Comparison of ENCODE assay signal across 11 mouse cellular contexts in the genomic region with DNA sequence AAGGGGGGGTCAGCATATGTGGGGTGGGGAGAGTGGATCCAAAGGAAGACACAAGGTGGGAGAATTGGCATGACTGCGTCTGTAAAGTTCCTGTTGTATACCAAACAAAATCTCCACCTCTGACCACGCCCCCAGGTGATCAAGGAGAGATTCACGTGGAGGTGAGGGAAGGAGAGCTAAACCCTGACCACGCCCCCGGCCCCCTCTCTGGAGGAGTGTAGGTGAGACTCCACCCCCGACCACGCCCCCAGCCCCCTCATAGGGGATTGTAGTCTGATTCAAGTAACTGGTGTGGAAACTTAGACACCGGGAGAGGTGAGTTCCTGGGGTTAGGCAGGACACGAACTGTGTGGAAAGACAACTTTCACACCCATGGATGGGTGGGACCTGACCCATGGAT. TPM values are rescaled to one million over a fixed set of nuclear protein-coding genes. Genes with fewer than 3 reads are reported as not detected.
DNase-seq lines count a peak whose midpoint lies in the region; ATAC-seq and TF ChIP-seq lines count a peak whose summit lies in the region.
"Had no signal": no experiment of that assay in that cellular context is flagged by ENCODE, and none has a peak within 500 bp of the region (broad histone marks: within the 10 kb centered on the region; RNA-seq: fewer than 3 reads in every experiment).

No protein-coding gene starts in this region.

- no peaks in the 10 kb centered on the region for H3K9me3 ChIP-seq in hindbrain, embryonic 10.5 days
- no peaks in the 10 kb centered on the region for H3K9me3 ChIP-seq in hindbrain, embryonic 14.5 days (ENCODE audit: control insufficient read depth, low read length)
- H3K9me3 ChIP-seq in lung, postnatal 0 days (ENCODE audit: low read length), result no peaks in the 10 kb centered on the region
- no peaks in the 10 kb centered on the region for H3K9me3 ChIP-seq in embryonic facial prominence, embryonic 15.5 days (replicated peaks)

- no peak overlapping the region for H3K9ac ChIP-seq in hindbrain, embryonic 14.5 days
- H3K9ac ChIP-seq in lung, postnatal 0 days (replicated peaks; ENCODE audit: low read depth), result no peak overlapping the region
- H3K9ac ChIP-seq in embryonic facial prominence, embryonic 15.5 days, result no peak overlapping the region

- H3K27me3 ChIP-seq in hindbrain, embryonic 10.5 days (ENCODE audit: insufficient read depth, poor library complexity, severe bottlenecking), result peaks cover 94% of the 10 kb centered on the region
- H3K27me3 ChIP-seq in hindbrain, embryonic 14.5 days (ENCODE audit: control insufficient read depth, insufficient read depth, low read length), result peaks cover 15% of the 10 kb centered on the region; the same call in 1 of the 2 replicates
- no peaks in the 10 kb centered on the region for H3K27me3 ChIP-seq in lung, postnatal 0 days (replicated peaks; ENCODE audit: insufficient read depth, low read length)
- H3K27me3 ChIP-seq in embryonic facial prominence, embryonic 15.5 days, result no peaks in the 10 kb centered on the region

- peaks cover 97% of the 10 kb centered on the region for H3K4me1 ChIP-seq in hindbrain, embryonic 10.5 days (replicated peaks)
- H3K4me1 ChIP-seq in hindbrain, embryonic 14.5 days (replicated peaks; ENCODE audit: control insufficient read depth, insufficient read depth, low read length), result peaks cover 51% of the 10 kb centered on the region
- H3K4me1 ChIP-seq in lung, postnatal 0 days (ENCODE audit: insufficient read depth, low read depth, low read length), result peaks cover 27% of the 10 kb centered on the region
- H3K4me1 ChIP-seq in embryonic facial prominence, embryonic 15.5 days, result peaks cover 72% of the 10 kb centered on the region

- no peak for TF ChIP-seq EP300 in lung, postnatal 0 days (IDR thresholded peaks at IDR 0.05)

- peaks cover 17% of the 10 kb centered on the region for H3K36me3 ChIP-seq in hindbrain, embryonic 10.5 days
- H3K36me3 ChIP-seq in hindbrain, embryonic 14.5 days (replicated peaks; ENCODE audit: control insufficient read depth, insufficient read depth), result peaks cover 80% of the 10 kb centered on the region
- peaks cover 26% of the 10 kb centered on the region for H3K36me3 ChIP-seq in lung, postnatal 0 days (ENCODE audit: insufficient read depth, low read length)
- peaks cover 71% of the 10 kb centered on the region for H3K36me3 ChIP-seq in embryonic facial prominence, embryonic 15.5 days

- 15% methylated on average over 9 of the region's 9 CpGs for WGBS in hindbrain, embryonic 10.5 days
- 18% methylated on average over 9 of the region's 9 CpGs for WGBS in hindbrain, embryonic 14.5 days
- WGBS in lung, postnatal 0 days, result 43% methylated on average over 9 of the region's 9 CpGs
- WGBS in embryonic facial prominence, embryonic 15.5 days, result 21% methylated on average over 9 of the region's 9 CpGs

- H3K4me3 ChIP-seq in hindbrain, embryonic 10.5 days, result no peak overlapping the region
- no peak overlapping the region for H3K4me3 ChIP-seq in hindbrain, embryonic 14.5 days (replicated peaks; ENCODE audit: low read length)
- H3K4me3 ChIP-seq in lung, postnatal 0 days (ENCODE audit: low read depth, low read length), result no peak overlapping the region
- no peak overlapping the region for H3K4me3 ChIP-seq in embryonic facial prominence, embryonic 15.5 days (replicated peaks)
- H3K4me3 ChIP-seq: myocyte had no signal

- ATAC-seq in hindbrain, embryonic 14.5 days (ENCODE audit: low FRiP score), result no peak
- no peak for ATAC-seq in lung, postnatal 0 days
- no peak for ATAC-seq in embryonic facial prominence, embryonic 15.5 days (ENCODE audit: insufficient number of reproducible peaks, low FRiP score, low TSS enrichment, low read depth)

- TF ChIP-seq CTCF in lung, postnatal 0 days (IDR thresholded peaks at IDR 0.05), result no peak

- no peak overlapping the region for H3K4me2 ChIP-seq in hindbrain, embryonic 14.5 days (replicated peaks)
- no peak overlapping the region for H3K4me2 ChIP-seq in lung, postnatal 0 days (replicated peaks; ENCODE audit: low read depth, low read length)
- H3K4me2 ChIP-seq in embryonic facial prominence, embryonic 15.5 days (replicated peaks), result no peak overlapping the region

- 0 out of 2 replicates have a peak overlapping the region, but pooled peaks have one; percentile 13 for H3K27ac ChIP-seq in hindbrain, embryonic 10.5 days
- no peak overlapping the region for H3K27ac ChIP-seq in hindbrain, embryonic 14.5 days
- H3K27ac ChIP-seq in lung, postnatal 0 days (ENCODE audit: low read length), result peak overlapping the region; percentile 26; the same call in 1 of the 2 replicates
- peak overlapping the region; percentile 90; the same call in 1 of the 2 replicates for H3K27ac ChIP-seq in embryonic facial prominence, embryonic 15.5 days (replicated peaks)

- DNase-seq in hindbrain, embryonic 10.5 days (ENCODE audit: low spot score), result no peak
- no peak for DNase-seq in hindbrain, embryonic 14.5 days (ENCODE audit: low spot score)
- DNase-seq in lung, postnatal 0 days (ENCODE audit: low spot score), result no peak
- DNase-seq in lung, adult 18-20 months, result no peak
- DNase-seq in ES-CJ7 (ENCODE audit: low read depth, low spot score), result peak; percentile 96
- DNase-seq in right cerebral cortex, postnatal 25 days, result no peak
- no peak for DNase-seq in cerebellum, adult 18-20 months
- DNase-seq: kidney, adult 8-10 months; thymus, postnatal 14 days had no signal

RNA-seq across cellular contexts. Expression of a gene that starts 11.2 kb away (rescaled TPM):
- 2.7 and 3.0 TPM in 2 replicates for polyA plus RNA-seq in hindbrain, embryonic 10.5 days (2016; fragmentation: Nextera tagmentation; extraction: Ambion mirVana)
- polyA plus RNA-seq in hindbrain, embryonic 14.5 days (2014; fragmentation: Nextera tagmentation; extraction: Ambion mirVana), result 0.84 and 1.3 TPM in 2 replicates
- 3.1 and 3.6 TPM in 2 replicates for polyA plus RNA-seq in lung, postnatal 0 days (2015; fragmentation: Nextera tagmentation; extraction: Ambion mirVana)
- polyA plus RNA-seq in embryonic facial prominence, embryonic 15.5 days (2015; fragmentation: Nextera tagmentation; extraction: Ambion mirVana), result 5.0 and 8.3 TPM in 2 replicates

RNA-seq across cellular contexts. Expression of a gene that starts 15.3 kb away (rescaled TPM):
- polyA plus RNA-seq in hindbrain, embryonic 10.5 days (2016; fragmentation: Nextera tagmentation; extraction: Ambion mirVana), result 1.0 and 2.5 TPM in 2 replicates
- 1.9 and 2.2 TPM in 2 replicates for polyA plus RNA-seq in hindbrain, embryonic 14.5 days (2014; fragmentation: Nextera tagmentation; extraction: Ambion mirVana)
- polyA plus RNA-seq in lung, postnatal 0 days (2015; fragmentation: Nextera tagmentation; extraction: Ambion mirVana), result 0.20 and 0.63 TPM in 2 replicates
- 1.6 and 2.9 TPM in 2 replicates for polyA plus RNA-seq in embryonic facial prominence, embryonic 15.5 days (2015; fragmentation: Nextera tagmentation; extraction: Ambion mirVana)

RNA-seq across cellular contexts. Expression of a gene that starts 19.8 kb away (rescaled TPM):
- polyA plus RNA-seq in hindbrain, embryonic 10.5 days (2016; fragmentation: Nextera tagmentation; extraction: Ambion mirVana), result 4.0 and 4.8 TPM in 2 replicates
- 5.5 and 5.7 TPM in 2 replicates for polyA plus RNA-seq in hindbrain, embryonic 14.5 days (2014; fragmentation: Nextera tagmentation; extraction: Ambion mirVana)
- polyA plus RNA-seq in lung, postnatal 0 days (2015; fragmentation: Nextera tagmentation; extraction: Ambion mirVana), result 2.4 and 3.0 TPM in 2 replicates
- polyA plus RNA-seq in embryonic facial prominence, embryonic 15.5 days (2015; fragmentation: Nextera tagmentation; extraction: Ambion mirVana), result 3.1 and 3.2 TPM in 2 replicates

RNA-seq across cellular contexts. Expression of a gene that starts 19.9 kb away (rescaled TPM):
- 95.8 and 98.2 TPM in 2 replicates for polyA plus RNA-seq in hindbrain, embryonic 10.5 days (2016; fragmentation: Nextera tagmentation; extraction: Ambion mirVana)
- 68.9 TPM in 2 replicates for polyA plus RNA-seq in hindbrain, embryonic 14.5 days (2014; fragmentation: Nextera tagmentation; extraction: Ambion mirVana)
- 49.4 and 55.2 TPM in 2 replicates for polyA plus RNA-seq in lung, postnatal 0 days (2015; fragmentation: Nextera tagmentation; extraction: Ambion mirVana)
- polyA plus RNA-seq in embryonic facial prominence, embryonic 15.5 days (2015; fragmentation: Nextera tagmentation; extraction: Ambion mirVana), result 83.1 and 85.2 TPM in 2 replicates

RNA-seq across cellular contexts. Expression of a gene that starts 25.8 kb away (rescaled TPM):
- 138 and 143 TPM in 2 replicates for polyA plus RNA-seq in hindbrain, embryonic 10.5 days (2016; fragmentation: Nextera tagmentation; extraction: Ambion mirVana)
- polyA plus RNA-seq in hindbrain, embryonic 14.5 days (2014; fragmentation: Nextera tagmentation; extraction: Ambion mirVana), result 119 and 125 TPM in 2 replicates
- polyA plus RNA-seq in lung, postnatal 0 days (2015; fragmentation: Nextera tagmentation; extraction: Ambion mirVana), result 39.5 and 39.7 TPM in 2 replicates
- 98.8 and 102 TPM in 2 replicates for polyA plus RNA-seq in embryonic facial prominence, embryonic 15.5 days (2015; fragmentation: Nextera tagmentation; extraction: Ambion mirVana)
